Mouse (Mus musculus) embryonic facial prominence, embryonic 12.5 days (tissue): ENCODE results near the gene Tbc1d7. TPM values are rescaled to one million over a fixed set of nuclear protein-coding genes. Genes with fewer than 3 reads are reported as not detected.

Experiments
- ATAC-seq: fragments of 200-750 bp; cut with Nextera tagmentation; 2 replicates; pipeline ENCODE4 v1.8.0; 2017; ENCODE audit not compliant: insufficient number of reproducible peaks, insufficient read depth, low FRiP score, low TSS enrichment
- H3K27ac ChIP-seq: fragments of 300-500 bp; sonication (generic); 2 replicates; pipeline ENCODE4 v1.5.1; 2016; ENCODE audit warnings: mild to moderate bottlenecking
- H3K27me3 ChIP-seq: fragments of 300-500 bp; sonication (generic); 2 replicates; pipeline ENCODE4 v1.6.1; 2016; ENCODE audit warnings: mild to moderate bottlenecking, moderate library complexity
- H3K36me3 ChIP-seq: fragments of 300-500 bp; sonication (generic); 2 replicates; pipeline ENCODE4 v1.6.1; 2016; ENCODE audit warnings: mild to moderate bottlenecking
- H3K4me1 ChIP-seq: fragments of 300-500 bp; sonication (generic); 2 replicates; pipeline ENCODE4 v1.6.1; 2016
- H3K4me2 ChIP-seq: fragments of 300-500 bp; sonication (generic); replicated peaks from 2 replicates; pipeline ENCODE4 v1.6.1; 2016; ENCODE audit warnings: mild to moderate bottlenecking, moderate library complexity
- H3K4me3 ChIP-seq: fragments of 300-500 bp; sonication (generic); 2 replicates; pipeline ENCODE4 v1.5.1; 2016; ENCODE audit warnings: mild to moderate bottlenecking
- H3K9ac ChIP-seq: fragments of 300-500 bp; sonication (generic); 2 replicates; pipeline ENCODE4 v1.6.1; 2016; ENCODE audit warnings: mild to moderate bottlenecking, moderate library complexity
- H3K9me3 ChIP-seq: fragments of 300-500 bp; sonication (generic); 2 replicates; pipeline ENCODE4 v1.6.1; 2016; ENCODE audit warnings: mild to moderate bottlenecking, moderate library complexity
- WGBS: fragments of 180-500 bp; shearing (Covaris S2); methylation state at CpG from one replicate; pipeline ENCODE4 v1.1.7; 2016; 5-methylcytosine and 5-hydroxymethylcytosine counted together
- polyA plus RNA-seq: library from polyadenylated mRNA; unstranded; fragments of >200 nt; fragmentation: Nextera tagmentation; extraction: Ambion mirVana; gene quantifications from 2 replicates; pipeline ENCODE4 v1.2.1, GENCODE M21; 2016

The Tbc1d7 gene
- polyA plus RNA-seq = 59.4 and 63.9 TPM in 2 replicates

GRCm38 (mm10) chr13:43171020-43171710 is at the start of gene Tbc1d7:
TSS of gene Tbc1d7 (minus strand) at chr13:43171501.
- Histone ChIP-seq H3K9ac (peak within 1 kb of the TSS; percentile 78), H3K4me3 (peak within 1 kb of the TSS; percentile 72), H3K9me3 (no peaks in the 10 kb centered on the region), H3K27ac (peak within 1 kb of the TSS; percentile 74), H3K4me2 (peak within 1 kb of the TSS; percentile 59), H3K4me1 (no peaks in the 10 kb centered on the region; the same call in 1 of the 2 replicates), H3K27me3 (no peaks in the 10 kb centered on the region), H3K36me3 (no peaks in the 10 kb centered on the region; the same call in 1 of the 2 replicates)
- WGBS = under 1% methylated on average over 48 of the region's 48 CpGs
- ATAC-seq = peak; percentile 89

- H3K27ac ChIP-seq = no peak overlapping the region
- H3K27me3 ChIP-seq = no peaks in the 10 kb centered on the region
- no peak overlapping the region for H3K9ac ChIP-seq
- WGBS = 87% methylated on average over 1 of the region's 1 CpGs
- H3K4me1 ChIP-seq = peaks cover 8% of the 10 kb centered on the region
- H3K36me3 ChIP-seq = no peaks in the 10 kb centered on the region
- no peak for ATAC-seq
- no peaks in the 10 kb centered on the region for H3K9me3 ChIP-seq
- no peak overlapping the region for H3K4me2 ChIP-seq
- H3K4me3 ChIP-seq = no peak overlapping the region
These were observed 49.3 kb upstream of the Tbc1d7 start for GRCm38 (mm10) chr13:43220635-43221034.

DNA sequence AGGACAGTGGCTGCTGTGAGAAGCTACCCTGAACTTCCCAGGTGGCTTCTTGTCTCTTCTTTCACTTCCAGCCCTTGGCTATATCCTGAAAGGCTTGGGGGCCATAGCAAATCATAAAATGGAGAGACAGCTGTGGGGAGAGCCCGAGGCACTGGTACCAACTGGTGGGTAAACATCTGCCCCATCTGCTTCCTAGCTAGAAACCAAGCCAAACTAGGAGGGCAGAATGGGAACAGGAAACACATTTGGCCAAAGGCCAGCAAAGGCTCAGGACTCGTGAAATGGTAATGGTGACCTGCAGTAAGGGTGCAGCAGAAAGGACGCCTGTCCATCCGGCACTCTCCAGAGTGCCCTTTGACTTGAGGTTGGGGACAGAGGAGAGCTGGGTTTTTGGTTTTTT is 47.5 kb upstream of the Tbc1d7 start:
- Histone ChIP-seq H3K27ac (no peak overlapping the region), H3K9ac (no peak overlapping the region), H3K4me2 (no peak overlapping the region), H3K36me3 (no peaks in the 10 kb centered on the region), H3K27me3 (no peaks in the 10 kb centered on the region), H3K4me1 (peaks cover 17% of the 10 kb centered on the region), H3K9me3 (no peaks in the 10 kb centered on the region), H3K4me3 (no peak overlapping the region)
- ATAC-seq = no peak
- 51% methylated on average over 4 of the region's 4 CpGs for WGBS

GRCm38 (mm10) chr13:43218284-43218683 is 47.0 kb upstream of the Tbc1d7 start:
- Histone ChIP-seq H3K27me3 (no peaks in the 10 kb centered on the region), H3K4me3 (no peak overlapping the region), H3K9me3 (no peaks in the 10 kb centered on the region), H3K27ac (no peak overlapping the region), H3K4me2 (no peak overlapping the region), H3K36me3 (no peaks in the 10 kb centered on the region), H3K9ac (no peak overlapping the region), H3K4me1 (peaks cover 17% of the 10 kb centered on the region)
- no peak for ATAC-seq
- 70% methylated on average over 4 of the region's 4 CpGs for WGBS

DNA sequence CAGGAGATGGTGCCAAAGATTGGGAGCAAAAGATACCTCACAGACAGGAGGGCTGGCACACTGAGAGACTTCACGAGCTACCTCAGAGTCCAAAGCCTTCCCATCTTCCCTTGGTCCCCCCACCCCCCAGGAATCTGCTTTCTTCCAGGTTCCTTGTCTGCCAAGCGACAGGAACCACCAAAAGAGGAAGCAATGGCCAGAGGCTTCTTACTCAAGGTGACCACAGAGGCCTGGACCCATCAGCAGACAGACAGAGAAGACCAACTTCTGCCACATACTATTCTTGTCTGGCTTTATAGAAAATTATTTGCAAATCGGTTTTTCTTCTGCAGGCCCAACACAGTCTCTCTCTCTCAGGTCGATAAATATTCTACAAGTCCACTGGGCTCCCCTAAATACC is 46.4 kb upstream of the Tbc1d7 start:
- Histone ChIP-seq H3K4me1 (peaks cover 17% of the 10 kb centered on the region), H3K4me3 (no peak overlapping the region), H3K9ac (no peak overlapping the region), H3K4me2 (no peak overlapping the region), H3K9me3 (no peaks in the 10 kb centered on the region), H3K27me3 (no peaks in the 10 kb centered on the region), H3K36me3 (no peaks in the 10 kb centered on the region), H3K27ac (no peak overlapping the region)
- ATAC-seq = no peak
- whole genome bisulfite sequencing = 79% methylated on average over 4 of the region's 4 CpGs

- Histone ChIP-seq H3K27ac (no peak overlapping the region), H3K27me3 (no peaks in the 10 kb centered on the region), H3K4me3 (no peak overlapping the region), H3K9ac (no peak overlapping the region), H3K4me2 (no peak overlapping the region), H3K4me1 (peaks cover 19% of the 10 kb centered on the region), H3K36me3 (no peaks in the 10 kb centered on the region), H3K9me3 (no peaks in the 10 kb centered on the region)
- WGBS = 83% methylated on average over 8 of the region's 8 CpGs
- ATAC-seq = no peak
These were observed 45.8 kb upstream of the Tbc1d7 start for GRCm38 (mm10) chr13:43217059-43217458.

- no peak overlapping the region for H3K27ac ChIP-seq
- no peak overlapping the region for H3K4me3 ChIP-seq
- H3K4me2 ChIP-seq = no peak overlapping the region
- ATAC-seq = no peak
- 80% methylated on average over 9 of the region's 9 CpGs for WGBS
- H3K9me3 ChIP-seq = no peaks in the 10 kb centered on the region
- H3K9ac ChIP-seq = no peak overlapping the region
- H3K36me3 ChIP-seq = no peaks in the 10 kb centered on the region
- no peaks in the 10 kb centered on the region for H3K27me3 ChIP-seq
- peaks cover 19% of the 10 kb centered on the region for H3K4me1 ChIP-seq
These were observed 44.8 kb upstream of the Tbc1d7 start for GRCm38 (mm10) chr13:43215994-43216706.

- Histone ChIP-seq H3K27me3 (no peaks in the 10 kb centered on the region), H3K9me3 (no peaks in the 10 kb centered on the region), H3K27ac (no peak overlapping the region), H3K36me3 (no peaks in the 10 kb centered on the region), H3K9ac (no peak overlapping the region), H3K4me1 (peaks cover 24% of the 10 kb centered on the region), H3K4me3 (0 out of 2 replicates have a peak overlapping the region, but pooled peaks have one; percentile 7), H3K4me2 (peak overlapping the region; percentile 36)
- ATAC-seq = no peak
- WGBS = 15% methylated on average over 19 of the region's 19 CpGs
These were observed 44.1 kb upstream of the Tbc1d7 start for GRCm38 (mm10) chr13:43215144-43215993.

DNA sequence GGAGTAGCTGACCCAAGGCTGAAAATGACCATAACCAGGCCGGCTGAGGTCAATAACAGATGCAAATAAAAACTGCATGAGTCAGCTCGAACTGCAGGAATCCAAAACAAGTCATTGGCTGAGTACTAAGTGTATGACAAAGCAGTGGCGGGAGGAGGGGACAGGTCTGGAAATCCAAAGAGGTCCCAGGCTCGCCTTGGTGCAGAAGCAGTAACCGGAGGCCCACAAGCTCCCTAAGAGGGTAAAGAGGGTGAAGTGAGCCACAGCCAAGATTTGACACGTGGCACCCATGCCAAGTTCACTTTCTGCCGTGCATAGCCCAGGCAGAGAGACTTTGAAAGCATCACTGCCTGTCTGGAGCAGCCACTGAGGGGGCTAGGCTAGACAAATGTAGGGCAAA is 41.0 kb upstream of the Tbc1d7 start:
- no peaks in the 10 kb centered on the region for H3K27me3 ChIP-seq
- H3K9ac ChIP-seq = no peak overlapping the region
- H3K4me3 ChIP-seq = no peak overlapping the region
- no peak overlapping the region for H3K4me2 ChIP-seq
- WGBS = 64% methylated on average over 7 of the region's 7 CpGs
- no peaks in the 10 kb centered on the region for H3K36me3 ChIP-seq
- H3K9me3 ChIP-seq = no peaks in the 10 kb centered on the region
- peaks cover 28% of the 10 kb centered on the region for H3K4me1 ChIP-seq
- no peak for ATAC-seq
- no peak overlapping the region for H3K27ac ChIP-seq

DNA sequence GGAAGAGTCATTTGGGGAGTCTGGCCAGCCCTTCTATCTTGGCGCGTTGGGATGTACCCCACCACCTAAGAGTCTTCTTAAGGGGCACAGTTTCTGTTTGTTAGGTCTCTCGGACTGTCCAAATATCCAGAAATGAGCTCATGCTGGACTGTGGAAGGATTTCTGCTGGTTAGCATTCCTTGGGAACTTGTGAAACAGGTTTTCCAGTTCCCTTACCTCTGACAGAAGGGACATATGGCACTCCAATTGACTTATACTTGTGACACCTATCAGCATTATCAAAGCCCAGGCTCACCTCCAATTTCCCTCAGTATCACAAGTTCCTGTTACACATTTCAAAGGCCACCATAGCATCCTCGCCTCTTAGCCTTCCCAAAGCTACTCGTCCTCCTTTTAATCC is 39.7 kb upstream of the Tbc1d7 start:
- WGBS = 77% methylated on average over 5 of the region's 5 CpGs
- H3K4me3 ChIP-seq = no peak overlapping the region
- H3K4me2 ChIP-seq = no peak overlapping the region
- no peak for ATAC-seq
- H3K9me3 ChIP-seq = no peaks in the 10 kb centered on the region
- no peak overlapping the region for H3K27ac ChIP-seq
- H3K27me3 ChIP-seq = no peaks in the 10 kb centered on the region
- no peaks in the 10 kb centered on the region for H3K36me3 ChIP-seq
- H3K9ac ChIP-seq = no peak overlapping the region
- H3K4me1 ChIP-seq = peaks cover 28% of the 10 kb centered on the region

- WGBS = 73% methylated on average over 5 of the region's 5 CpGs
- Histone ChIP-seq H3K27ac (no peak overlapping the region), H3K27me3 (no peaks in the 10 kb centered on the region), H3K4me2 (no peak overlapping the region), H3K9me3 (no peaks in the 10 kb centered on the region), H3K36me3 (no peaks in the 10 kb centered on the region), H3K4me1 (peaks cover 18% of the 10 kb centered on the region), H3K4me3 (no peak overlapping the region), H3K9ac (no peak overlapping the region)
- ATAC-seq = no peak
These were observed 38.3 kb upstream of the Tbc1d7 start for GRCm38 (mm10) chr13:43209560-43209959.
